Mouse (Mus musculus): ENCODE measurements around the gene Scpep1. TPM values are rescaled to one million over a fixed set of nuclear protein-coding genes. Genes with fewer than 3 reads are reported as not detected.

The Scpep1 gene
- polyA plus RNA-seq, 1 experiment = 16.4 TPM

DNA sequence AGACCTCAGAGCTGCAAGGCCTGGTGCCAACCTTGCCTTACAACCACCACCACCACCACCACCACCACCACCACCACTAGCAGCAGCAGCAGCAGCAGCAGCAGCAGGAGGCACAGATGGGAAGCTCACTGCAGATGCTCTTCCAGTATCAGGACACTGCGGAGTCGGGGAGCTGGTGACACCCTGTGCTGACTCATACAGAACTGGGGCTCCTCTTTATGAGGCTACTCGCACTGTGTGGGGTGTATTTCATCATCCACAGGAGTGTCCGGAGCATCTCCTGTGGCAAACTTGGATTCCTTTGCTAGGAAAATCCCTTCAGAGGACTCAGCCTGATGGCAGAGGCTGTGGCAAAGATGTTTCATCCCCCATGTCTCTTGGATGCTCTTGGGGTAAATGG, 15.6 kb downstream of the Scpep1 start:
- TF ChIP-seq CTCF (IDR thresholded peaks at IDR 0.05; ENCODE audit: control insufficient read depth, insufficient read depth, insufficient replicate concordance, low read depth, low read length) (no peak), POLR2A (IDR thresholded peaks at IDR 0.05; ENCODE audit: control insufficient read depth, low read depth, low read length) (no peak)
- Histone ChIP-seq H3K27me3 (ENCODE audit: control insufficient read depth, insufficient read depth, low read length) (no peaks in the 10 kb centered on the region), H3K4me1 (ENCODE audit: control insufficient read depth, insufficient read depth, low read length) (no peaks in the 10 kb centered on the region), H3K36me3 (ENCODE audit: control insufficient read depth, insufficient read depth, low read length) (no peaks in the 10 kb centered on the region; the same call in none of the 2 replicates), H3K4me3 (ENCODE audit: control insufficient read depth, low read depth, low read length) (no peak overlapping the region), H3K27ac (ENCODE audit: control insufficient read depth, insufficient read depth, low read depth, low read length) (no peak overlapping the region)

DNA sequence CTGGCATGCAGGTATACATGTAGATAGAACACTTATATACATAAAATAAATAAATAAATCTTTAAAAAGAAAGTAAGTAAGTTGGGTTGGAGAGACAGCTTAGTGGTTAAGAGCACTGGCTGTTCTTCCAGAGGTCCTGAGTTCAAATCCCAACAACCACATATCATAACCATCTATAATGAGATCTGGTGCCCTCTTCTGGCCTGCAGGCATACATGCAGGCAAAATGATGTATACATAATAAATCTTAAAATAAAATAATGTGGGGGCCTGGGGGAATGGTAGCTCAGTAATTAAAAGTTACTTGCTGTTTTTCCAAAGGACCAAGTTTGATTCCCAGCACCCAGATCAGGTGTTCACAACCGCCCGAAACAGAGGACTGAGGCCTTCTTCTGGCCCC, 16.5 kb downstream of the Scpep1 start:
- Histone ChIP-seq H3K4me3 (ENCODE audit: control insufficient read depth, low read depth, low read length) (no peak overlapping the region), H3K27ac (ENCODE audit: control insufficient read depth, insufficient read depth, low read depth, low read length) (no peak overlapping the region), H3K36me3 (ENCODE audit: control insufficient read depth, insufficient read depth, low read length) (no peaks in the 10 kb centered on the region; the same call in none of the 2 replicates), H3K27me3 (ENCODE audit: control insufficient read depth, insufficient read depth, low read length) (no peaks in the 10 kb centered on the region), H3K4me1 (ENCODE audit: control insufficient read depth, insufficient read depth, low read length) (no peaks in the 10 kb centered on the region)
- TF ChIP-seq CTCF (IDR thresholded peaks at IDR 0.05; ENCODE audit: control insufficient read depth, insufficient read depth, insufficient replicate concordance, low read depth, low read length) (no peak), POLR2A (IDR thresholded peaks at IDR 0.05; ENCODE audit: control insufficient read depth, low read depth, low read length) (no peak)

DNA sequence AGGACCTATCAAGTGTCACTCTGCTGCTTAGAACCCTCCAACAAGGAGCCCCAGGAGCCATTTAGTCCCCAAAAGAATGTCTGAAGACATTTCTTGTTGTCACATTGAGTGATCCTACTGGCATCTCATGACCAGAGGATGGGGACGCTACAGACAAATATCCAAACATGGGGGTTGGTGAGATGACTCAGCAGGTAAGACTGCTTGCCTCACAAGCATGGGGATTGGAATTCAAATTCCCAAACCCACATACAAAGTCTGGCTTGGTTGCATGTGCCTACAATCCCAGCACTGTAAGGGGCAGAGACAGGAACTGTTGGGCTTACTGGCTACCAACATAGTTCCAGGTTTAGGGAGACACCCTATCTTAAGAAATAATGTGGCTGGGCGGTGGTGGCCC, 17.4 kb downstream of the Scpep1 start:
- Histone ChIP-seq H3K27me3 (ENCODE audit: control insufficient read depth, insufficient read depth, low read length) (no peaks in the 10 kb centered on the region), H3K27ac (ENCODE audit: control insufficient read depth, insufficient read depth, low read depth, low read length) (no peak overlapping the region), H3K36me3 (ENCODE audit: control insufficient read depth, insufficient read depth, low read length) (no peaks in the 10 kb centered on the region; the same call in none of the 2 replicates), H3K4me1 (ENCODE audit: control insufficient read depth, insufficient read depth, low read length) (no peaks in the 10 kb centered on the region), H3K4me3 (ENCODE audit: control insufficient read depth, low read depth, low read length) (no peak overlapping the region)
- TF ChIP-seq POLR2A (IDR thresholded peaks at IDR 0.05; ENCODE audit: control insufficient read depth, low read depth, low read length) (no peak), CTCF (IDR thresholded peaks at IDR 0.05; ENCODE audit: control insufficient read depth, insufficient read depth, insufficient replicate concordance, low read depth, low read length) (no peak)

DNA sequence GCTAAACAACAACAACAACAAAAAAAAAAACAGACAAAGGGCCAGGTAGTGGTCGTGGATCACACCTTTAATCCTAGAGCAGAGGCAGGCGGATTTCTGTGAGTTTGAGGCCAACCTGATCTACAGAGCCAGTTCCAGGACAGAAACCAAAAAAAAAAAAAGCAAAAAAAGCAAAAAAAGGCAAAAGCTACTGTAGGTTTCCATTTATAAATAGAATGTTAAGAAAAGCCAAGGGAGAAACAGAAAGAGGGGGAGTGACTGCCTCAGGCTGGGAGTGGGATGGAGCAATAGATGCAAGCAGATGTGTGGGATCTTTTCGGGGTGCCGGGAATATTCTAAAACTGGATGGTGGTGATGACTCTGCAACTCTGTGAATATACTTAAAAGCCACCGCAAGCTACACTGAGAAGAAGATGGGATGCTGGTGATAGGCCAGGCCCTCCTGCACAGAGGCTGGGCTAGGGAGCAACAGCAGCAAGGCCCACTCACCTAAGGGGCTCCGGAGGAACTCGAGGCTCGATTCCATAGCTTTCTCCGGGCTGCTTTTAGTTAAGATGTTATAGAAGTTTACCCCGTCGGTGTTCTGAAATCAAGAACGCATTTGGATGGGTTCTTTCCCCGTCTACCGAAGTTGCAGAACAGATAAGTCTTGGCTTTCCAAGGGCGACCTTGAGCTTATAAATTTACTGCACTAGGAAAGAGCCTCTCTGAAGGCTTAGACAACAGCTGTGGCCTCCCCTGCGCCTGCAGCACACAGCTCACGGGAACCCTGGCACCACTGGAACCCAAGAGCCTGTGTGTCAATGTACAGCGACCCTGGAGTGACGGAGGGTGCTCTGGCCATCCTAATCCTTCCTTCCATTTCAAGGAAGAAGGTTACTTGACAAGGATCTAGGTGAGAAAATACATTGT, 20.9 kb downstream of the Scpep1 start:
- no peaks in the 10 kb centered on the region for H3K27me3 ChIP-seq (ENCODE audit: control insufficient read depth, insufficient read depth, low read length)
- TF ChIP-seq POLR2A (IDR thresholded peaks at IDR 0.05; ENCODE audit: control insufficient read depth, low read depth, low read length) = no peak
- no peak for TF ChIP-seq CTCF (IDR thresholded peaks at IDR 0.05; ENCODE audit: control insufficient read depth, insufficient read depth, insufficient replicate concordance, low read depth, low read length)
- H3K27ac ChIP-seq (ENCODE audit: control insufficient read depth, insufficient read depth, low read depth, low read length) = no peak overlapping the region
- no peaks in the 10 kb centered on the region for H3K4me1 ChIP-seq (ENCODE audit: control insufficient read depth, insufficient read depth, low read length)
- no peak overlapping the region for H3K4me3 ChIP-seq (ENCODE audit: control insufficient read depth, low read depth, low read length)
- no peaks in the 10 kb centered on the region; the same call in 1 of the 2 replicates for H3K36me3 ChIP-seq (ENCODE audit: control insufficient read depth, insufficient read depth, low read length)

DNA sequence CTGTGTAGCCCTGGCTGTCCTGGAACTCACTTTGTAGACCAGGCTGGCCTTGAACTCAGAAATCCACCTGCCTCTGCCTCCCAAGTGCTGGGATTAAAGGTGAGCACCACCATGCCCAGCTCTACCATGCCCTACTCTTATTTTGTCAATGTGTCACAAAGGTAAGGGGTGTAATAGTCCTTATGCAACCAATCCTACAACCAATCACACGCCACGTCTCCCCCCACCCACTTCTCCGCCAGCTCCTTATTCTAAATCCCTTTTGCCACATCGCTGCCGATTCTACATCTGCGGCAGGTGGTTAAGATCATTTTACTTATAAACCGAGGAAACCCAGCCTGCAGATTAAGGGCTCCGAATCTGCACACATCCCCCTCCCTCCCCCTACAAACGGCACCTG, 22.2 kb downstream of the Scpep1 start:
- Histone ChIP-seq H3K27me3 (ENCODE audit: control insufficient read depth, insufficient read depth, low read length) (no peaks in the 10 kb centered on the region), H3K4me1 (ENCODE audit: control insufficient read depth, insufficient read depth, low read length) (no peaks in the 10 kb centered on the region), H3K36me3 (ENCODE audit: control insufficient read depth, insufficient read depth, low read length) (no peaks in the 10 kb centered on the region; the same call in 1 of the 2 replicates), H3K27ac (ENCODE audit: control insufficient read depth, insufficient read depth, low read depth, low read length) (no peak overlapping the region), H3K4me3 (ENCODE audit: control insufficient read depth, low read depth, low read length) (no peak overlapping the region)
- TF ChIP-seq POLR2A (IDR thresholded peaks at IDR 0.05; ENCODE audit: control insufficient read depth, low read depth, low read length) (no peak), CTCF (IDR thresholded peaks at IDR 0.05; ENCODE audit: control insufficient read depth, insufficient read depth, insufficient replicate concordance, low read depth, low read length) (no peak)

DNA sequence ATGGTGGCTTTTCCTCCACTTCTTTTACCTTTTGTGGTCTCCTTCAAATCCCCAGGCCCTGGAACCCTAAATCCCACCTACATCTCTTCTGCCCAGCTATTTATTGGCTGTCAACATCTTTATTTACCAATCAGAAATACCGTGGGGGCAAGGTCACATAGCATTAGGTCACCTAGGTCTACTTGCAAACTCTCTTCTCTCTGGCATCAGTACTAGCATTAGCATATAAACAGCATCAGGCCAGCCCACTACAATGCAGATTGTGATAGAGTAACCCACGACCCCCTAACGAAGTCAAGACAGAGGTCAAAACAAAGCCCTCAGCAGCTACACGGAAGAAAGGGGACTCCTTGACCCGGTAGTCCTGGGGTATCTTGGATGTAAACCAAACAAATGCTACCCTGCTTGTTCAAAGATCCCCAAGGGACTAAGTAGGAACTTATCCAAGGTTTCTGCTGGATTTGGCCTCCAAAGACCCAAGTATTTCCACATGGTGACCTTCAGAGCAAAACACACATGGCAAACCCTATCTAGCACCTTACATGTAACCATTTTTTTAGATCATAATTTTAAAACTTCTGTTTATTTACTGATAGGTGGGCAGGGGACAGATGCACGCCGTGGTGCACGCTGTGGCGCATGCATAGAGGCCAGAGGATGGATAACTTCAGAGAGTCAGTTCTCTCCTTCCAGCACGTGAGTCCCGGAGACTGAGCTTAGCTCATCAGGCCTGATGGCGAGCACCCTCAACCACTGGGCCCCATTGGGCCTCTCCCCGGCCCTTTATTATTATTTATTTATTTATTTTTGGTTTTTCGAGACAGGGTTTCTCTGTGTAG, 23.4 kb downstream of the Scpep1 start:
- Histone ChIP-seq H3K4me1 (ENCODE audit: control insufficient read depth, insufficient read depth, low read length) (no peaks in the 10 kb centered on the region), H3K36me3 (ENCODE audit: control insufficient read depth, insufficient read depth, low read length) (peaks cover 4% of the 10 kb centered on the region; the same call in 1 of the 2 replicates), H3K4me3 (ENCODE audit: control insufficient read depth, low read depth, low read length) (no peak overlapping the region), H3K27me3 (ENCODE audit: control insufficient read depth, insufficient read depth, low read length) (no peaks in the 10 kb centered on the region), H3K27ac (ENCODE audit: control insufficient read depth, insufficient read depth, low read depth, low read length) (no peak overlapping the region)
- no peak for TF ChIP-seq CTCF (IDR thresholded peaks at IDR 0.05; ENCODE audit: control insufficient read depth, insufficient read depth, insufficient replicate concordance, low read depth, low read length)

DNA sequence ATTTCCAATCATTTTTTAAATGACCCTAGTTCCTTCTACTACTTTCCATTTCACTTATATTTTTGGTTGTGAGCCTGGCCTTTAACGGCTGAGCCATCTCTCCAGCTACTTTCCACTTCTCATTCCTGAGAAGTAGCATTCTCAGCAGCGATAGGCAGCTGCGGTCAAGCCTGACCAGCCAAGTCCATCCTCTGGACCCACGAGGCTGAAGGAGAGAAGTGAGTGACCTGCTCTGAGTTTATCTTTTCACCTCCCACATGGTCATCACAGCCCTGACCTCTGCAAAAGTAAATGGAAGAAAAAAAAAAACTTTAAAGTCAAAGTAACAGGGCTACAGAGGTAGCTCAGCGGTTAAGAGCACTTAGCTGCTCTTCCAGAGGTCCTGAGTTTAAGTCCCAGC, 28.7 kb downstream of the Scpep1 start:
- peaks cover 5% of the 10 kb centered on the region for H3K36me3 ChIP-seq (ENCODE audit: control insufficient read depth, insufficient read depth, low read length)
- no peak overlapping the region for H3K4me3 ChIP-seq (ENCODE audit: control insufficient read depth, low read depth, low read length)
- no peaks in the 10 kb centered on the region for H3K4me1 ChIP-seq (ENCODE audit: control insufficient read depth, insufficient read depth, low read length)
- H3K27me3 ChIP-seq (ENCODE audit: control insufficient read depth, insufficient read depth, low read length) = no peaks in the 10 kb centered on the region
- TF ChIP-seq CTCF (IDR thresholded peaks at IDR 0.05; ENCODE audit: control insufficient read depth, insufficient read depth, insufficient replicate concordance, low read depth, low read length) (no peak), POLR2A (IDR thresholded peaks at IDR 0.05; ENCODE audit: control insufficient read depth, low read depth, low read length) (no peak)
- no peak overlapping the region for H3K27ac ChIP-seq (ENCODE audit: control insufficient read depth, insufficient read depth, low read depth, low read length)

Data from testis, adult 2 months (tissue).